Mouse (Mus musculus): ENCODE measurements at regions not wholly inside any gene's neighbourhood (a gene's known extent, or its start where the extent isn't known, plus 50 kb on each side); places are given as distances from the start of the nearest gene placed in this dataset.

GRCm38 (mm10) chr8:11981458-11981857, 141.2 kb downstream of the Tex29 start:
- Histone ChIP-seq H3K27ac (replicated peaks) (no peak overlapping the region), H3K36me3 (no peaks in the 10 kb centered on the region), H3K4me2 (replicated peaks) (no peak overlapping the region), H3K4me3 (replicated peaks) (no peak overlapping the region), H3K27me3 (no peaks in the 10 kb centered on the region), H3K4me1 (no peaks in the 10 kb centered on the region), H3K9ac (no peak overlapping the region), H3K9me3 (replicated peaks) (no peaks in the 10 kb centered on the region)
- WGBS = 73% methylated on average over 2 of the region's 2 CpGs
- ATAC-seq (ENCODE audit: insufficient number of reproducible peaks, low FRiP score, low TSS enrichment, low read depth) = no peak

GRCm38 (mm10) chr8:11990024-11990423, 149.8 kb downstream of the Tex29 start:
- no peak overlapping the region for H3K27ac ChIP-seq (replicated peaks)
- no peak overlapping the region for H3K9ac ChIP-seq
- no peaks in the 10 kb centered on the region for H3K36me3 ChIP-seq
- no peak for ATAC-seq (ENCODE audit: insufficient number of reproducible peaks, low FRiP score, low TSS enrichment, low read depth)
- no peaks in the 10 kb centered on the region for H3K9me3 ChIP-seq (replicated peaks)
- H3K4me2 ChIP-seq (replicated peaks) = no peak overlapping the region
- 85% methylated on average over 20 of the region's 20 CpGs for WGBS
- peaks cover 8% of the 10 kb centered on the region; the same call in 1 of the 2 replicates for H3K27me3 ChIP-seq
- H3K4me1 ChIP-seq = no peaks in the 10 kb centered on the region
- H3K4me3 ChIP-seq (replicated peaks) = no peak overlapping the region

GRCm38 (mm10) chr8:11999736-12000458, 159.6 kb downstream of the Tex29 start:
- Histone ChIP-seq H3K4me3 (replicated peaks) (no peak overlapping the region), H3K36me3 (no peaks in the 10 kb centered on the region), H3K4me2 (replicated peaks) (no peak overlapping the region), H3K27ac (replicated peaks) (no peak overlapping the region), H3K27me3 (peaks cover 65% of the 10 kb centered on the region), H3K9ac (no peak overlapping the region), H3K4me1 (peaks cover 3% of the 10 kb centered on the region; the same call in 1 of the 2 replicates), H3K9me3 (replicated peaks) (no peaks in the 10 kb centered on the region)
- ATAC-seq (ENCODE audit: insufficient number of reproducible peaks, low FRiP score, low TSS enrichment, low read depth) = no peak
- 27% methylated on average over 23 of the region's 23 CpGs for WGBS

- H3K36me3 ChIP-seq = no peaks in the 10 kb centered on the region
- H3K27ac ChIP-seq (replicated peaks) = no peak overlapping the region
- ATAC-seq (ENCODE audit: insufficient number of reproducible peaks, low FRiP score, low TSS enrichment, low read depth) = no peak
- H3K4me3 ChIP-seq (replicated peaks) = no peak overlapping the region
- peaks cover 3% of the 10 kb centered on the region; the same call in 1 of the 2 replicates for H3K4me1 ChIP-seq
- H3K9ac ChIP-seq = no peak overlapping the region
- H3K4me2 ChIP-seq (replicated peaks) = no peak overlapping the region
- 29% methylated on average over 2 of the region's 2 CpGs for WGBS
- no peaks in the 10 kb centered on the region for H3K9me3 ChIP-seq (replicated peaks)
- peaks cover 60% of the 10 kb centered on the region for H3K27me3 ChIP-seq
Observed at GRCm38 (mm10) chr8:12000459-12000789, 160.2 kb downstream of the Tex29 start.

GRCm38 (mm10) chr8:12004241-12004640, 164.0 kb downstream of the Tex29 start:
- peaks cover 3% of the 10 kb centered on the region; the same call in 1 of the 2 replicates for H3K4me1 ChIP-seq
- no peaks in the 10 kb centered on the region for H3K36me3 ChIP-seq
- 54% methylated on average over 7 of the region's 7 CpGs for WGBS
- H3K4me3 ChIP-seq (replicated peaks) = no peak overlapping the region
- H3K9me3 ChIP-seq (replicated peaks) = no peaks in the 10 kb centered on the region
- no peak overlapping the region for H3K27ac ChIP-seq (replicated peaks)
- H3K4me2 ChIP-seq (replicated peaks) = no peak overlapping the region
- H3K27me3 ChIP-seq = peaks cover 33% of the 10 kb centered on the region
- no peak overlapping the region for H3K9ac ChIP-seq
- ATAC-seq (ENCODE audit: insufficient number of reproducible peaks, low FRiP score, low TSS enrichment, low read depth) = no peak

GRCm38 (mm10) chr8:12012769-12013168, 172.5 kb downstream of the Tex29 start:
- Histone ChIP-seq H3K27ac (replicated peaks) (no peak overlapping the region), H3K9me3 (replicated peaks) (no peaks in the 10 kb centered on the region), H3K36me3 (no peaks in the 10 kb centered on the region), H3K4me2 (replicated peaks) (no peak overlapping the region), H3K27me3 (no peaks in the 10 kb centered on the region), H3K4me3 (replicated peaks) (no peak overlapping the region), H3K9ac (no peak overlapping the region), H3K4me1 (no peaks in the 10 kb centered on the region)
- 92% methylated on average over 3 of the region's 3 CpGs for WGBS
- no peak for ATAC-seq (ENCODE audit: insufficient number of reproducible peaks, low FRiP score, low TSS enrichment, low read depth)

GRCm38 (mm10) chr8:12017750-12018149, 177.5 kb downstream of the Tex29 start:
- ATAC-seq (ENCODE audit: insufficient number of reproducible peaks, low FRiP score, low TSS enrichment, low read depth) = no peak
- H3K27me3 ChIP-seq = no peaks in the 10 kb centered on the region
- no peaks in the 10 kb centered on the region for H3K4me1 ChIP-seq
- H3K9ac ChIP-seq = no peak overlapping the region
- no peak overlapping the region for H3K27ac ChIP-seq (replicated peaks)
- H3K36me3 ChIP-seq = no peaks in the 10 kb centered on the region
- WGBS = 68% methylated on average over 7 of the region's 7 CpGs
- no peak overlapping the region for H3K4me2 ChIP-seq (replicated peaks)
- H3K9me3 ChIP-seq (replicated peaks) = no peaks in the 10 kb centered on the region
- H3K4me3 ChIP-seq (replicated peaks) = no peak overlapping the region

GRCm38 (mm10) chr8:12019272-12019671, 179.0 kb downstream of the Tex29 start:
- no peaks in the 10 kb centered on the region for H3K27me3 ChIP-seq
- no peak overlapping the region for H3K4me3 ChIP-seq (replicated peaks)
- H3K4me2 ChIP-seq (replicated peaks) = no peak overlapping the region
- WGBS = 89% methylated on average over 9 of the region's 9 CpGs
- no peaks in the 10 kb centered on the region for H3K36me3 ChIP-seq
- no peak overlapping the region for H3K9ac ChIP-seq
- no peaks in the 10 kb centered on the region for H3K4me1 ChIP-seq
- no peak for ATAC-seq (ENCODE audit: insufficient number of reproducible peaks, low FRiP score, low TSS enrichment, low read depth)
- no peak overlapping the region for H3K27ac ChIP-seq (replicated peaks)
- H3K9me3 ChIP-seq (replicated peaks) = no peaks in the 10 kb centered on the region

- no peaks in the 10 kb centered on the region for H3K27me3 ChIP-seq
- WGBS = 78% methylated on average over 4 of the region's 4 CpGs
Observed at GRCm38 (mm10) chr8:12023669-12024390, 183.6 kb downstream of the Tex29 start.

GRCm38 (mm10) chr8:12030363-12031116, 190.3 kb downstream of the Tex29 start:
- Histone ChIP-seq H3K4me3 (replicated peaks) (no peak overlapping the region), H3K4me1 (peaks cover 7% of the 10 kb centered on the region), H3K4me2 (replicated peaks) (no peak overlapping the region), H3K9ac (no peak overlapping the region), H3K9me3 (replicated peaks) (no peaks in the 10 kb centered on the region), H3K36me3 (no peaks in the 10 kb centered on the region), H3K27me3 (no peaks in the 10 kb centered on the region; the same call in 1 of the 2 replicates), H3K27ac (replicated peaks) (no peak overlapping the region)
- WGBS = 65% methylated on average over 22 of the region's 22 CpGs
- ATAC-seq (ENCODE audit: insufficient number of reproducible peaks, low FRiP score, low TSS enrichment, low read depth) = no peak

More at GRCm38 (mm10) chr8:12023669-12024390, 183.6 kb downstream of the Tex29 start:
- no peak overlapping the region for H3K4me2 ChIP-seq (replicated peaks)
- no peaks in the 10 kb centered on the region for H3K4me1 ChIP-seq
- ATAC-seq (ENCODE audit: insufficient number of reproducible peaks, low FRiP score, low TSS enrichment, low read depth) = no peak
- H3K27ac ChIP-seq (replicated peaks) = no peak overlapping the region
- no peaks in the 10 kb centered on the region for H3K36me3 ChIP-seq
- no peaks in the 10 kb centered on the region for H3K9me3 ChIP-seq (replicated peaks)
- H3K9ac ChIP-seq = no peak overlapping the region
- no peak overlapping the region for H3K4me3 ChIP-seq (replicated peaks)

GRCm38 (mm10) chr8:12031796-12032195, 191.5 kb downstream of the Tex29 start:
- WGBS = 42% methylated on average over 3 of the region's 3 CpGs
- H3K9ac ChIP-seq = no peak overlapping the region
- no peak overlapping the region for H3K27ac ChIP-seq (replicated peaks)
- ATAC-seq (ENCODE audit: insufficient number of reproducible peaks, low FRiP score, low TSS enrichment, low read depth) = no peak
- no peak overlapping the region for H3K4me3 ChIP-seq (replicated peaks)
- no peaks in the 10 kb centered on the region for H3K9me3 ChIP-seq (replicated peaks)
- no peaks in the 10 kb centered on the region for H3K36me3 ChIP-seq
- peaks cover 7% of the 10 kb centered on the region for H3K4me1 ChIP-seq
- no peak overlapping the region for H3K4me2 ChIP-seq (replicated peaks)
- no peaks in the 10 kb centered on the region; the same call in 1 of the 2 replicates for H3K27me3 ChIP-seq

Measured in embryonic facial prominence, embryonic 15.5 days (tissue).